Mouse (Mus musculus): ENCODE measurements around the gene Bcl2l12. TPM values are rescaled to one million over a fixed set of nuclear protein-coding genes. Genes with fewer than 3 reads are reported as not detected.

Gene Bcl2l12
- polyA plus RNA-seq, 1 experiment from 2014 or later = 57.9 TPM

GRCm38 (mm10) chr7:44978300-44978699 is 20.2 kb downstream of the Bcl2l12 start:
- Histone ChIP-seq H3K27me3 (ENCODE audit: insufficient read depth, poor library complexity, severe bottlenecking) (no peaks in the 10 kb centered on the region), H3K4me1 (peaks cover 20% of the 10 kb centered on the region), H3K36me3 (peaks cover 78% of the 10 kb centered on the region), H3K9me3 (no peaks in the 10 kb centered on the region), H3K4me3 (no peak overlapping the region), H3K27ac (no peak overlapping the region)
- no peak for DNase-seq (ENCODE audit: low spot score)
- WGBS = 93% methylated on average over 3 of the region's 3 CpGs

GRCm38 (mm10) chr7:44975117-44975419 is 23.4 kb downstream of the Bcl2l12 start:
- no peaks in the 10 kb centered on the region for H3K27me3 ChIP-seq (ENCODE audit: insufficient read depth, poor library complexity, severe bottlenecking)
- WGBS = 30% methylated on average over 6 of the region's 6 CpGs

GRCm38 (mm10) chr7:44974383-44975116 is 24.0 kb downstream of the Bcl2l12 start, which contains the start of gene Cpt1c:
TSS of gene Cpt1c (minus strand) at chr7:44974851.
- Histone ChIP-seq H3K27me3 (ENCODE audit: insufficient read depth, poor library complexity, severe bottlenecking) (no peaks in the 10 kb centered on the region), H3K36me3 (peaks cover 44% of the 10 kb centered on the region), H3K4me1 (peaks cover 39% of the 10 kb centered on the region), H3K4me3 (peak within 1 kb of the TSS; percentile 53), H3K9me3 (no peaks in the 10 kb centered on the region), H3K27ac (peak within 1 kb of the TSS; percentile 62)
- DNase-seq (ENCODE audit: low spot score) = peak; percentile 88
- WGBS = 5% methylated on average over 22 of the region's 22 CpGs

More at GRCm38 (mm10) chr7:44975117-44975419, 23.4 kb downstream of the Bcl2l12 start:
- Histone ChIP-seq H3K4me3 (peak overlapping the region; percentile 8; the same call in 1 of the 2 replicates), H3K4me1 (peaks cover 34% of the 10 kb centered on the region), H3K27ac (0 out of 2 replicates have a peak overlapping the region, but pooled peaks have one; percentile 6), H3K36me3 (peaks cover 49% of the 10 kb centered on the region), H3K9me3 (no peaks in the 10 kb centered on the region)
- no peak for DNase-seq (ENCODE audit: low spot score)

- WGBS = 42% methylated on average over 14 of the region's 14 CpGs
- peaks cover 40% of the 10 kb centered on the region for H3K4me1 ChIP-seq
- no peak for DNase-seq (ENCODE audit: low spot score)
- H3K4me3 ChIP-seq = peak overlapping the region; percentile 53
- no peaks in the 10 kb centered on the region for H3K27me3 ChIP-seq (ENCODE audit: insufficient read depth, poor library complexity, severe bottlenecking)
- H3K36me3 ChIP-seq = peaks cover 35% of the 10 kb centered on the region
- no peaks in the 10 kb centered on the region for H3K9me3 ChIP-seq
- peak overlapping the region; percentile 62 for H3K27ac ChIP-seq
Measured at GRCm38 (mm10) chr7:44973415-44974130, 24.9 kb downstream of the Bcl2l12 start.

- Histone ChIP-seq H3K4me3 (peak overlapping the region; percentile 71), H3K27me3 (ENCODE audit: insufficient read depth, poor library complexity, severe bottlenecking) (no peaks in the 10 kb centered on the region), H3K9me3 (no peaks in the 10 kb centered on the region), H3K4me1 (peaks cover 36% of the 10 kb centered on the region), H3K27ac (peak overlapping the region; percentile 89), H3K36me3 (peaks cover 16% of the 10 kb centered on the region)
- DNase-seq (ENCODE audit: low spot score) = no peak
- 76% methylated on average over 7 of the region's 7 CpGs for WGBS
Measured at GRCm38 (mm10) chr7:44971142-44971541, 27.4 kb downstream of the Bcl2l12 start.

- DNase-seq (ENCODE audit: low spot score) = peak; percentile 97
- Histone ChIP-seq H3K4me1 (peaks cover 33% of the 10 kb centered on the region), H3K9me3 (no peaks in the 10 kb centered on the region), H3K27ac (peak overlapping the region; percentile 89), H3K36me3 (peaks cover 14% of the 10 kb centered on the region), H3K4me3 (peak overlapping the region; percentile 71), H3K27me3 (ENCODE audit: insufficient read depth, poor library complexity, severe bottlenecking) (no peaks in the 10 kb centered on the region)
- under 1% methylated on average over 36 of the region's 36 CpGs for WGBS
Measured at GRCm38 (mm10) chr7:44970231-44970691, 28.3 kb downstream of the Bcl2l12 start.

- Histone ChIP-seq H3K4me1 (peaks cover 21% of the 10 kb centered on the region), H3K36me3 (peaks cover 38% of the 10 kb centered on the region; the same call in 1 of the 2 replicates), H3K4me3 (no peak overlapping the region), H3K27me3 (ENCODE audit: insufficient read depth, poor library complexity, severe bottlenecking) (no peaks in the 10 kb centered on the region), H3K9me3 (no peaks in the 10 kb centered on the region), H3K27ac (no peak overlapping the region)
- 62% methylated on average over 15 of the region's 15 CpGs for WGBS
- DNase-seq (ENCODE audit: low spot score) = no peak
Measured at GRCm38 (mm10) chr7:44966638-44967037, 31.9 kb downstream of the Bcl2l12 start.

GRCm38 (mm10) chr7:44965975-44966374 is 32.5 kb downstream of the Bcl2l12 start:
- Histone ChIP-seq H3K27me3 (ENCODE audit: insufficient read depth, poor library complexity, severe bottlenecking) (no peaks in the 10 kb centered on the region), H3K4me3 (no peak overlapping the region), H3K27ac (no peak overlapping the region), H3K4me1 (peaks cover 15% of the 10 kb centered on the region), H3K9me3 (no peaks in the 10 kb centered on the region), H3K36me3 (peaks cover 44% of the 10 kb centered on the region; the same call in 1 of the 2 replicates)
- WGBS = 80% methylated on average over 7 of the region's 7 CpGs
- no peak for DNase-seq (ENCODE audit: low spot score)

GRCm38 (mm10) chr7:44964990-44965389 is 33.5 kb downstream of the Bcl2l12 start:
- 81% methylated on average over 13 of the region's 13 CpGs for WGBS
- no peak for DNase-seq (ENCODE audit: low spot score)

GRCm38 (mm10) chr7:44962831-44963230 is 35.7 kb downstream of the Bcl2l12 start:
- Histone ChIP-seq H3K4me3 (no peak overlapping the region), H3K9me3 (no peaks in the 10 kb centered on the region), H3K27me3 (ENCODE audit: insufficient read depth, poor library complexity, severe bottlenecking) (no peaks in the 10 kb centered on the region), H3K27ac (no peak overlapping the region), H3K36me3 (peaks cover 54% of the 10 kb centered on the region), H3K4me1 (0 out of 2 replicates have a peak, but pooled peaks cover under 1% of the 10 kb centered on the region)
- DNase-seq (ENCODE audit: low spot score) = no peak
- WGBS = 85% methylated on average over 5 of the region's 5 CpGs

More at GRCm38 (mm10) chr7:44964990-44965389, 33.5 kb downstream of the Bcl2l12 start:
- Histone ChIP-seq H3K9me3 (no peaks in the 10 kb centered on the region), H3K4me1 (peaks cover 5% of the 10 kb centered on the region), H3K27me3 (ENCODE audit: insufficient read depth, poor library complexity, severe bottlenecking) (no peaks in the 10 kb centered on the region), H3K36me3 (peaks cover 49% of the 10 kb centered on the region; the same call in 1 of the 2 replicates), H3K4me3 (no peak overlapping the region), H3K27ac (no peak overlapping the region)

- H3K27me3 ChIP-seq (ENCODE audit: insufficient read depth, poor library complexity, severe bottlenecking) = peaks cover 4% of the 10 kb centered on the region; the same call in 1 of the 2 replicates
- H3K4me3 ChIP-seq = no peak overlapping the region
- no peak overlapping the region for H3K27ac ChIP-seq
- peaks cover 6% of the 10 kb centered on the region; the same call in 1 of the 2 replicates for H3K4me1 ChIP-seq
- 69% methylated on average over 8 of the region's 8 CpGs for WGBS
- H3K9me3 ChIP-seq = no peaks in the 10 kb centered on the region
- H3K36me3 ChIP-seq = peaks cover 54% of the 10 kb centered on the region
- DNase-seq (ENCODE audit: low spot score) = no peak
Measured at GRCm38 (mm10) chr7:44962337-44962736, 36.2 kb downstream of the Bcl2l12 start.

- Histone ChIP-seq H3K9me3 (no peaks in the 10 kb centered on the region), H3K4me3 (no peak overlapping the region), H3K4me1 (peaks cover 6% of the 10 kb centered on the region; the same call in 1 of the 2 replicates), H3K27me3 (ENCODE audit: insufficient read depth, poor library complexity, severe bottlenecking) (peaks cover 5% of the 10 kb centered on the region; the same call in 1 of the 2 replicates), H3K27ac (no peak overlapping the region), H3K36me3 (peaks cover 43% of the 10 kb centered on the region)
- 85% methylated on average over 13 of the region's 13 CpGs for WGBS
- no peak for DNase-seq (ENCODE audit: low spot score)
Measured at GRCm38 (mm10) chr7:44960512-44960910, 38.0 kb downstream of the Bcl2l12 start.
